Mouse (Mus musculus): Measurements from ENCODE around the gene Rilp. TPM values are rescaled to one million over a fixed set of nuclear protein-coding genes. Genes with fewer than 3 reads are reported as not detected.
"Not testable (repeated sequence)": the region's sequence is repeated elsewhere in the genome, so short reads cannot be mapped to it uniquely, and the experiment has no call there.

The Rilp gene
- total RNA-seq, 2 experiments from 2014 or later: 3.1 to 3.3 TPM

- no peak for DNase-seq (ENCODE audit: extremely low spot score in 1 of 2, low spot score in 2 of 2)
- intact Hi-C loops (cut with DNase I): no loop called here
Measured at GRCm38 (mm10) chr11:75544713-75545112, 34.8 kb downstream of the Rilp start.

GRCm38 (mm10) chr11:75546057-75546456, 36.2 kb downstream of the Rilp start:
- intact Hi-C loops (cut with DNase I): no loop called here
- no peak for DNase-seq (ENCODE audit: extremely low spot score in 1 of 2, low spot score in 2 of 2)

GRCm38 (mm10) chr11:75549658-75550111, 39.8 kb downstream of the Rilp start:
- no peak for DNase-seq (ENCODE audit: extremely low spot score in 1 of 2, low spot score in 2 of 2)
- intact Hi-C loops (cut with DNase I): no loop called here

GRCm38 (mm10) chr11:75550200-75550946, 40.5 kb downstream of the Rilp start:
- DNase-seq (ENCODE audit: extremely low spot score in 1 of 2, low spot score in 2 of 2): no peak

GRCm38 (mm10) chr11:75551321-75551720, 41.4 kb downstream of the Rilp start:
- intact Hi-C loops (cut with DNase I): no loop called here
- no peak for DNase-seq (ENCODE audit: extremely low spot score in 1 of 2, low spot score in 2 of 2)

More at GRCm38 (mm10) chr11:75550200-75550946, 40.5 kb downstream of the Rilp start:
- intact Hi-C loops (cut with DNase I): no loop called here

GRCm38 (mm10) chr11:75551961-75552441, 42.1 kb downstream of the Rilp start:
- DNase-seq (ENCODE audit: extremely low spot score in 1 of 2, low spot score in 2 of 2): peak in 1 of 2 experiments; percentile 52
- intact Hi-C loops (cut with DNase I): no loop called here

- no peak for DNase-seq (ENCODE audit: extremely low spot score in 1 of 2, low spot score in 2 of 2)
- intact Hi-C loops (cut with DNase I): no loop called here
Measured at GRCm38 (mm10) chr11:75552906-75553482, 43.1 kb downstream of the Rilp start.

- DNase-seq (ENCODE audit: extremely low spot score in 1 of 2, low spot score in 2 of 2); intact Hi-C loops (cut with DNase I): not testable (repeated sequence)
Measured at GRCm38 (mm10) chr11:75556006-75556405, 46.1 kb downstream of the Rilp start.

- intact Hi-C loops (cut with DNase I): no loop called here
- no peak for DNase-seq (ENCODE audit: extremely low spot score in 1 of 2, low spot score in 2 of 2)
Measured at GRCm38 (mm10) chr11:75557142-75557541, 47.2 kb downstream of the Rilp start.

GRCm38 (mm10) chr11:75558101-75558500, 48.2 kb downstream of the Rilp start:
- no peak for DNase-seq (ENCODE audit: extremely low spot score in 1 of 2, low spot score in 2 of 2)
- intact Hi-C loops (cut with DNase I): no loop called here

- no peak for DNase-seq (ENCODE audit: extremely low spot score in 1 of 2, low spot score in 2 of 2)
- intact Hi-C loops (cut with DNase I): no loop called here
Measured at GRCm38 (mm10) chr11:75559870-75560504, 50.1 kb downstream of the Rilp start.

GRCm38 (mm10) chr11:75560530-75561409, 50.9 kb downstream of the Rilp start:
- DNase-seq (ENCODE audit: extremely low spot score in 1 of 2, low spot score in 2 of 2): no peak
- intact Hi-C loops (cut with DNase I): no loop called here

- intact Hi-C loops (cut with DNase I): no loop called here
- no peak for DNase-seq (ENCODE audit: extremely low spot score in 1 of 2, low spot score in 2 of 2)
Measured at GRCm38 (mm10) chr11:75561410-75561791, 51.5 kb downstream of the Rilp start.

Small RNAs within 50 kb of the gene (microRNA-seq; reads per million reads assigned to microRNA genes)
- gene Mir22 (15,987 reads per million, percentile 96 among the genes with 10 or more reads in this experiment), gene Mir3971 (not detected)

Other genes starting within 250 kb of the Rilp start
- 10 to 100 TPM; 42.4 TPM for gene Rpa1, start 161.8 kb upstream of the Rilp start, total RNA-seq (2021)
- 10 to 100 TPM; 11.6 to 13.7 TPM for gene Smyd4, start 161.7 kb upstream of the Rilp start, total RNA-seq (2021)
- gene Serpinf1, start 87.4 kb upstream of the Rilp start, total RNA-seq (2021): 10 to 100 TPM; 14.7 to 18.2 TPM
- gene Serpinf2, start 70.5 kb upstream of the Rilp start, total RNA-seq (2021): not detected
- 10 to 100 TPM; 17.3 to 18.1 TPM for gene Wdr81, start 55.4 kb upstream of the Rilp start, total RNA-seq (2021)
- gene Tlcd2, start 48.4 kb upstream of the Rilp start, total RNA-seq (2021): 1 to 10 TPM in 1 of 2 experiments, under 1 TPM in 1; 0.67 to 1.1 TPM
- gene Prpf8, start 23.3 kb upstream of the Rilp start, total RNA-seq (2021): 100 to 1,000 TPM; 117 to 121 TPM
- gene Scarf1, start 3.4 kb downstream of the Rilp start, total RNA-seq (2021): 1 to 10 TPM; 2.9 to 4.0 TPM
- gene Slc43a2, start 21.6 kb downstream of the Rilp start, total RNA-seq (2021): 10 to 100 TPM; 48.4 to 51.2 TPM
- gene Pitpna, start 78.0 kb downstream of the Rilp start, total RNA-seq (2021): 100 to 1,000 TPM; 312 to 326 TPM
- gene Inpp5k, start 120.9 kb downstream of the Rilp start, total RNA-seq (2021): 10 to 100 TPM; 44.2 to 50.3 TPM
- 10 to 100 TPM; 27.3 to 30.8 TPM for gene Myo1c, start 140.4 kb downstream of the Rilp start, total RNA-seq (2021)
- 100 to 1,000 TPM; 123 to 129 TPM for gene Crk, start 169.2 kb downstream of the Rilp start, total RNA-seq (2021)
- 1,000 to 10,000 TPM; 1,585 to 1,598 TPM for gene Ywhae, start 222.8 kb downstream of the Rilp start, total RNA-seq (2021)